Mouse (Mus musculus) gastrocnemius, postnatal 10 days (tissue): ENCODE measurements at regions not wholly inside any gene's neighbourhood (a gene's known extent, or its start where the extent isn't known, plus 50 kb on each side); places are given as distances from the start of the nearest gene placed in this dataset.

Source experiments
- DNase-seq: peaks from one replicate; pipeline ENCODE4 v3.0.0; 2021; ENCODE audit warnings: mixed read lengths

DNA sequence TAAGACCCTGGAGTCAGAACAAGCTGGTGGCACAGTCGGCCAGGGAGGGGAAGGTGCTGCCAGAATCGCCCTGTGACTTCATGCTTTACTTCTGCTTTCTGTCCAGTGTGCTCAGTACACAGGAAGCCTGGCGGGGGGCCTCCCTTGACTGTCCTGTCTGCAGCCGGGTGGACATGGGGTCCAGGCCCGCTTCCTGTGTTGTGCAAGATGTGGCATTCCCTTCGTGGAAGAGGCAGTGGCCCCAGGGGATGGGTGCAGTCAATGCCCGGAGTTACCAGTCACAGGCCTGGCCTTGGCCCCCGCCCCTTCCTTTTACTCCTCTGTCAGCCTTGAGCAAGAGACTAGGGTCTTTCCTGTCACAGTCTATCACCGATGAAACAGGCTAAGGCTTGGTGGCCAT is 64.3 kb upstream of the Tmem189 start:
- DNase-seq: no peak

DNA sequence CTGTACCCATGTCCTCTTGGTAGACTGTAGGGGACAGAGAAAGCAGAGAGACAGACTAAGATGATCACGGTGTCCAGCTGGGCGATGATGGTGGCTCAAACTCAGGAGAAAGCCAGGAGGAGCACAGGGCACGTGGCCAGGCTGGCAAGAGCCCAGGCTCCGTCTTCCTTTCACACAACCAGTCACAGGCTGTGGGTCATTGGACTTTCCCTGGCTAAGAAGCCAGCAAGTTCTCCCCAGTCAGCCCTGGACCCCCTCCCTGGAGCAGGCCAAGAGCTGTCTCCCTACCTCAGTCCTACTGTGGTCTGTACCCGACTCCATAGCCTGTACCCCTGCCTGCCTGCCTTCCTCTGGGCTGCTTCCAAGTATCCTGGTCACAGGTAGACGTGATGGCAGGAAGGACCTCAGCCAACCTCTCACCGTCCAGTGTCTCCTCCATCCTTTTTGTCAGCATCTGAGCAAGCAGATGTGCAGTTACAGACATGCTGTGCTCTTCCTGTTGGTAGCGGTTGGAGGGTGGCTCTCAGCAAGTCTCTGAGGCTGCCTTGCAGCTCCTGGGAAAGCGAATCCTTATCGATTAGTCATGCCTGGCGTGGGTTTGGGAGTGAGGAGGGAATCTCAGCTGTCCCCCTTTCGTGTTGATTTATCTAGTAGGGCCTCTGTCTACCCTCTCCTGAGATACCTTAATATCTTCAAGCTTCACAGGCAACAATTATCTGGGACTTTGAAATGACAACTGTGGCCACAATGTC is 63.4 kb upstream of the Tmem189 start:
- DNase-seq: peak; percentile 67

DNA sequence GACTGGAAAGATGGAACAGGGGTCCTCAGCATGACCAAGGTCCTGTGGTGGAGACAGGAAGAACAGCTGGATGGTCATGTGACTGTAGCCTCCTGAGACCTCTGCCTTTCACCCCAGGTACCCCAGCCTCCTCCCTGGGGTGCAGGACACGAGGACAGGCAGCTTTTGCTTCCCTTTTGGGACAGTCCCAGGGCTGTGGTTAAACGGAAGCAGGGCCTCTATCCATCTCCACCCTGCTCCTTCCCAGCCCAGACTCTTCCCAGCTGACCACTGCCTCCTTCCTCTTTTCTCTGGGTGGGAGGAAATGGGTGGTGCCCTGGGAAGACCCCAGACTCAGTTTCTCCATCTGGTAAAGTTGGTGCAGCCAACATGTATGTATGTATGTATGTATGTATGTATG is 62.0 kb upstream of the Tmem189 start:
- no peak for DNase-seq

DNA sequence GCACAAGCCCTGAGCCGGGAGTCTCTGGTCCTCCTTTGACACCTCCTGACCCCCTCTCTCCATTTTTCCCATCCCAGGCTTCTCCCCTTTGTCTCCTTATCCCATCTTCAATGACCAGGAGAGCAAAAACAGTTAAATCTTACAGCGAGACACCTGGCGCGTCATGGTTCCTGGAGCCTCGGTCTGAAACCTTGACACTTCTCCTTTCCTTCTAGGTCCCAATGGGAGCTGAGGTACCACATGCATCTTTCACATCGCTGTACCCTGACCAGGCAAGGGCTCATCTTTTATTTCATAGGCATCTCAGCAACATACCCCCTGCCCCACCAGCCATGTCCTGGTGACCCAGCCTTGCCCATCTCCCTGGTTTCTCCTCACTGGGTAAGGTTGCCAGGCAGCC is 58.7 kb upstream of the Tmem189 start:
- no peak for DNase-seq

DNA sequence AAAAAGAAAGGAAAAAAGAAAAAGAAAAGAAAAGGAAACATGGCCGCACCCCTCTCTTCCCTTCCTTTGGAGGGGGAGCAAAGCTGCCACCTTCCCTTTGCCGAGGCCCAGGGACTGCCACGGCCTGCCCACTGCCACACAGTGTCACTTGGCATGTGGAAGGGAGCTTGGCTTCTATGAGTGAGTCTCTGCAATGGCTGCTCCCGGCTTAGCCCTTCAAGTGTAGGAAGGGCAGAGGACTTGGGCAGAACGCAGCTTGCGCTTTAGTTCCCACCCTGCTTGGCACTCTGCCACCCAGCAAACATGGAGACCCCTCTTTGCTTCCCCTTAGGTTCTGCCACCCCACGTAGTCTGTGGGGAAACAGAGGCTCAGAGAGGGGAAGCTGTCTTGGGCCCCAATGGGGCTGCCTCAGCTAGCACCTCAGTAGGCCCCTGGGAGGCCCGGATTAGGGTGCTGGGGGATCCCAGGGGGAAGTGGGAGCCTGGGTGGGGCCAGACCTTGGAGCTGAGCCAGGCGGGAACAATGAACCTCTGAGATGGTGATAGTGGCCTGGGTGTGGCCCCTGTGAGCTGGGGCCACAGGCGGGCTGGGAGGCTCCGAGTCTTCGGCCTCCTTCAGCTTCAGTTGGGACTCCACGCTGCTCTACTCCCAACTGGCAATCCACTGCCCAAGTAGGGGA is 57.7 kb upstream of the Tmem189 start:
- no peak for DNase-seq

DNA sequence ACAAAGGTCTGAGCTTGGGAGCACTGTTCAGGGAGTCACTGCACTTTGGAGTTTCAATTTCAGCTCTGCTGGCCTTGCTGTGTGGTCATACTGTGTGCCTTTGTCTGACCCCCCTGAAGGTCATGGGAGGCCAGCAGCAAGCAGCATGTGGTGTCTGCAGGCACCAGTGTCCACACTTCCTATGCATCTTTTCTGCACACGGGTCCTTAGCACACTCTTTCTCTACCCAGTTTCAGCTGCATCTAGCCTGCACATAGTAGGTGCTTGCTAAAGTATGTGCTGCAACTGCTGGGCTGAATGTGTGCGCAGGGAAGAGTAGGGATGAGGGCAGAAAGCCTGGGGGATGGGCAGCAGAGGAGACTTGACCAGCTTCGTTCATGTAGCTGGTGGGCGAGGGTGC is 56.7 kb upstream of the Tmem189 start:
- DNase-seq: no peak

DNA sequence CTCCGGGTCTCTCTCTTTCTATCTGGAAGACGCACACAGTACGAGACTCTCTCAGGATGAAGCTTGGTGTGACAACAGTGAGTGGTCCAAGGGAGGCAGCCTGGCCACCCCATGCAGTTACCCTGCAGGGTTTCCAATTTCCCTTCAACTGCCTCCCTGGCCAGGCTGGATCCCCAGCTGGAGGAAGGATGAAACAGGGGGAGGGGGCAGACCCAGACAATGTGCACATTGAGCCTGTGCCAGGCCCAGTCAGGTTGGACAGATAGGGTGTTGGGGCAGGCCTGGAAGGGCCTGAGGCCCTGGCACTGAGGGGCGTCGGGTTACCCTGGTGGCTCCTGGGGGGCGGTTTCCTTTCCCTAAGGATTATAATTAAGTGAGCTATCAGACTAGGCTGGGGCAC is 55.8 kb upstream of the Tmem189 start:
- DNase-seq: no peak

DNA sequence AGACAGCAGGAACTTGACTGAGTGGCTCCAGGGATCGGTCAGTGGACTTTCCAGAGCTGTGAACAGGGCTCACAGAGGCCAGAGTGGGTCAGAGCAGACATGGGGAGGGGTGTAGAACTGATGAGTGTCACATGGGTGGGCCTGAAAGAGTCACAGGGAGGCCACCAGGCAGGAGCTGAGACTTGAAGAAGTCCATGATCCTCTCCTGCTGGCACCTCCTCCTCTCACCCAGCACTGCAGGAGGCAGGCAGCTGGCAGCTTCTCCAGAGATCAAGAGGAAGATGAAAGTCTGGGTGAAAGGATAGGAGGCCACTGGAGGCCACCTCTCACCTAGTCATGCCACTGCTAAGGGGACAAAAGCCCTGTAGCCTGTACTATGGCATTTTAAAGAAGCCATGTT is 54.5 kb upstream of the Tmem189 start:
- DNase-seq: no peak

DNA sequence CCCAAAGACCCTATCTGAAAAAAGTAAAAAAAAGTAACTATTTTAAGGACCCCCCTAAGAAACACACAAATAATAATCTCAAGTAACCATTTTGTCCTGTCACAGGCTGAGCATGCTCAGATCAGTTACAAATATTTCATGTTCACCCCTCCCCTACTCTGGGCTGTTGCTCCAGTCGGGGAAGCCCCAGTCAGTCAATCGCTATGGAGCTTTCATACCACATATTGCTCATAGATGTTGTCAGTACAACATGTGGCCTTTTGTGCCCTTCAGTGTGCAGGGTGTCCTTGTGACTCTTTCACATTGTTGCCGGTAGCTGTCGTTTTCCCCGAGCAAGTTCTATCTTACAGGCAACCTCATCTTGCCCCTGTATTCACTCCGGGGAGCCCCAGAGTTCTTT is 52.9 kb upstream of the Tmem189 start:
- DNase-seq: no peak

DNA sequence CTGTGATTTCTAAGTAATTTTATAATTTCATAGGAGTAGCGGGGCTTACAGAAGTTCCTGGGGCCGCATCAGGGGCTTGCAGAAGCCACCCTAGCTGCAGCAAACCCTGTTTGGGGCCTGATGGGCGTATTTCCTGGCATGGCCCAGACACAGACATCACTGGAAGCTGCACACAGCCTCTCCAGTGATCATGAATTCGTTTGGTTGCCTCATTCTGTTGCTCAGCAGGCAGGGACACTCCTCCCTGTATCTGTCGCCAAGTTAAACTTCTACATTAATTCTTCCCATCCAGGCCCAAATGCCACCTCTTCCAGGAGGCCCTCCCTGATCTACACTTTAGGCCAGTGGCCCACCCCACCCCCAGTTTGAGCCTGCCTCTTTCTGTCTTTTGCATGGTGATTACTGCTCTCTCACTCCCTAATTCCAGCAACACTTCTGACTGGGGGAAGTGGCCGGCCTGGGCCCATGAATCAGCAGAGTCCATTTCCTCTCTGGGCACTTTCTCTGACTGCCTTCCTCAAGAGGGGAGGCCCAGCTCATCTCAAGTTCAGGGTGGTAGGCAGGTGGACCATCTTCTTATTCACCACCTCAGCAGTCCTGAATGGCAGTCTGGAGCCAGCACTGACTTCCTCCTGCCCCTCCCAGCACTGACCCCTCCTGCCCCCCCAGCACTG is 51.0 kb upstream of the Tmem189 start:
- DNase-seq: no peak
